Mouse (Mus musculus) cortical plate, adult 2 months (tissue): Measurements from ENCODE around the gene Stim1.

Experiments used
- CTCF ChIP-seq: fragments of 200-500 bp; IDR thresholded peaks from 2 replicates; pipeline ENCODE4 v1.5.1; 2011; ENCODE audit warnings: mild to moderate bottlenecking, control low read depth, low read length; ENCODE audit not compliant: insufficient read depth; ENCODE audit errors: extremely low read depth
- POLR2A ChIP-seq: fragments of 200-500 bp; IDR thresholded peaks from 2 replicates; pipeline ENCODE4 v1.6.1; 2011; ENCODE audit warnings: mild to moderate bottlenecking, low read length, control low read depth; ENCODE audit not compliant: insufficient read depth; ENCODE audit errors: extremely low read depth

DNA sequence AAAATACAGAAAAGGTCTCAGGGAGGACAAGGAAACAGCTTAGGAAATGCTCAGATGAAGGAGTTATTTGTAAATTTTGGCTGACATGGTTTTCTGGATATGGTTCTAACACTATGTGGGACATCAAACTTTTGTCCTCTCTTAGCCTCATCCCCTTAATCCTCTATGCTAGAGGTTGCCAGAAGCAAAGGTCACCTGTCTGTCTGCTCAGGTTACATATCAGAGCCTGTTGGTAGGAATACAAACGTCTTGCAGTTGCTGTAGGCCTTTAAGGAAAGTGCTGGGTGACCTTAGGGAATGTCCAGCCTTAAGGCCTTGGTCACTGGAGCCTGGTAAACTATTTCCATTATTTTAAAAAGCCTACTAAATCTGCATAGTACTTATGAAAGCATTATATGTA is 85.8 kb downstream of the Stim1 start:
- TF ChIP-seq CTCF = no peak
- TF ChIP-seq POLR2A = no peak
